Mouse (Mus musculus): ENCODE data around the gene Fbxo17.

- no peak for TF ChIP-seq CTCF (IDR thresholded peaks at IDR 0.05; ENCODE audit: low read depth, low read length)
- no peak for TF ChIP-seq TAL1 (conservative IDR thresholded peaks at IDR 0.05; ENCODE audit: low read depth, low read length)
These were observed 39.6 kb upstream of the Fbxo17 start for GRCm38 (mm10) chr7:28676811-28677541.
